Mouse (Mus musculus): ENCODE results near the gene Trpv2. TPM values are rescaled to one million over a fixed set of nuclear protein-coding genes. Genes with fewer than 3 reads are reported as not detected.
A peak's percentile ranks its signal among the peaks of the same experiment; 100 is the strongest.

Gene Trpv2
- 6.6 and 7.2 TPM in 2 replicates for polyA plus RNA-seq (2015; fragmentation: Nextera tagmentation; extraction: Ambion mirVana)

GRCm38 (mm10) chr11:62573959-62574702, at the start of gene Trpv2:
Trpv2 (plus strand) TSS chr11:62574486.
- DNase-seq = no peak
- Histone ChIP-seq H3K27ac (peak within 1 kb of the TSS; percentile 24), H3K9me3 (replicated peaks) (no peaks in the 10 kb centered on the region), H3K4me2 (peak within 1 kb of the TSS; percentile 99), H3K27me3 (no peaks in the 10 kb centered on the region), H3K36me3 (no peaks in the 10 kb centered on the region), H3K4me1 (replicated peaks) (peaks cover 46% of the 10 kb centered on the region), H3K9ac (peak within 1 kb of the TSS; percentile 75; the same call in 1 of the 2 replicates), H3K4me3 (replicated peaks) (peak within 1 kb of the TSS; percentile 69)
- 56% methylated on average over 6 of the region's 6 CpGs for WGBS (ENCODE audit: insufficient replicate concordance)
- ATAC-seq (ENCODE audit: low read depth) = no peak

DNA sequence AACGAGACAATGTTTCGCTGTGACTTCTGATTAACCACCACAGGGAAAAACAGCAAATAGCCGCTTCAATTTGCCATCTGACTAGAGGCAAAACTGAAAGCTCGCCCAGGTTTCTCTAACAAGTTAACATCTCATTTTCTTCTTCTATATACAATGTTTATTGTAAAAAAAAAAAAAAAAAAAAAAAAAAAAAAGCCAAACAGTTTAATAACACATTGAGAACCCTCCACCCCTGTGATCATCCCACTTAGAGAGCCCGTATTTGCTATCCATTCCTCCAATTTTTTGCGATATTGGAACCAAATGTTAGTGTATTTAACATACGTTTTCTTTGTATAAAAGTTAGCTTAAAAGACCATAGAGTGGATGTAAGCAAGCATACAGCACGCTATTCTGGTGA, 37.2 kb upstream of the Trpv2 start:
- H3K9me3 ChIP-seq (replicated peaks) = no peaks in the 10 kb centered on the region
- peaks cover 23% of the 10 kb centered on the region for H3K4me1 ChIP-seq (replicated peaks)
- 85% methylated on average over 8 of the region's 8 CpGs for WGBS (ENCODE audit: insufficient replicate concordance)
- no peak overlapping the region for H3K9ac ChIP-seq
- H3K4me2 ChIP-seq = peak overlapping the region; percentile 95
- DNase-seq (no peak), ATAC-seq (ENCODE audit: low read depth) (no peak)
- peaks cover 11% of the 10 kb centered on the region for H3K36me3 ChIP-seq
- peak overlapping the region; percentile 84 for H3K4me3 ChIP-seq (replicated peaks)
- H3K27me3 ChIP-seq = peaks cover 22% of the 10 kb centered on the region
- no peak overlapping the region for H3K27ac ChIP-seq

DNA sequence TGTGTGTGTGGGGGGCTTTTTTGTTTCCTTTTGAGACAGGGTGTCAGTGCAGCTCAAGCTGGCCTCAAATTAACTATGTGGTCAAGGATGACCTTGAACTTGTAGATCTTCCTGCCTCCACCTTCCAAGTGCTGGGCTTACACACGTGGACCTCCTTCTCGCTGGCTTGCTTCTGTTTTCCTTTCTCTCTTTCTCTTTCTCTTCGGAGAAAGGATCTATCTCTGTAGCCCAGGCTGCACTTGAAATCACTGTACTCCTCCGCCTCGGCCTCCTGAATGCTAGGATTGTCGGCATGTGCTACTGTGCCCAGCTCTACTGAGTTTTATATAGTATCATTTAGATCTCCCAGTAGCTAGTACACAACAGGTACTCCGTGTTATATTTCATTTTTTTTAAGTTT, 36.7 kb upstream of the Trpv2 start:
- peaks cover 23% of the 10 kb centered on the region for H3K4me1 ChIP-seq (replicated peaks)
- H3K27me3 ChIP-seq = peaks cover 22% of the 10 kb centered on the region
- no peak for DNase-seq
- 21% methylated on average over 7 of the region's 7 CpGs for WGBS (ENCODE audit: insufficient replicate concordance)
- no peak for ATAC-seq (ENCODE audit: low read depth)
- peak overlapping the region; percentile 54; the same call in 1 of the 2 replicates for H3K9ac ChIP-seq
- H3K27ac ChIP-seq = no peak overlapping the region
- peaks cover 8% of the 10 kb centered on the region; the same call in 1 of the 2 replicates for H3K36me3 ChIP-seq
- H3K4me3 ChIP-seq (replicated peaks) = peak overlapping the region; percentile 84
- peak overlapping the region; percentile 95 for H3K4me2 ChIP-seq
- H3K9me3 ChIP-seq (replicated peaks) = no peaks in the 10 kb centered on the region

DNA sequence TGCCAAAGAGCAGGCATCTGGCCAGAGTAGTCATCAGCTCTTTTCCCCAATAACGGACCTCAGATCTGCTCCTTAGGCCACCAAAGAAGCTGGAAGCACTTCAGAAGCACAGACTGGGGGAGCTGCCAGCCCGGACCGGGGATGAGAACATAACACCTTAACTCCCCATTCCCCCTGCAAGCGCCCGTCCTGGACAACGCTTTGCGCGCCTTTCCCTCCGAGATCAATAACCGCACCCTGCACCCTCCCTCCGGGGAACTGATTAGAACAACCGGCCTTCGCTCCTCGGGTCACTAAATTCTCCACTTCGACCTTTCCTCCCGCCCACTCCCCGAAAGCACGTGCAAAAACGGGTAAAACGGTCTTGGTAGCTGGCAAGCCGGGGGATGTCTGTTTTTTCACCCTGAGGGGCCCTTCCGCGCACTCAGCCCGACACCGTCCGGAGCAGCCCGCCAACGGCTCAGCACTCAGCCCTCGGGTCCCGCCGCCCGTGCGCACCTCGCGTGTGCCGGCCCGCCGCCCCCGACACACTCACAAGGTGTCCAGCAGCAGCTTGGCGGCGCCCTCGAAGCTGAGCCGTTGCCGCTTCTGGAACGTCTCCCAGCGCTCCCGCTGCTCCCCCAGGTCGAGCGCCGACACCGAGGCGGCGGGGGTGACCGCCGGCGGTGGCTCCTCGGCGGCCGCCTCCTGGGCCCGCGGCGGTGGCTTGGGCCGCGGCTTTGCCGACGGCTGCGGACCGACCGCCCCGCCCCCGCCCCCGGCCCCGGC, 35.8 kb upstream of the Trpv2 start:
- Histone ChIP-seq H3K9ac (peak overlapping the region; percentile 91), H3K4me2 (peak overlapping the region; percentile 95), H3K27ac (peak overlapping the region; percentile 79), H3K9me3 (replicated peaks) (no peaks in the 10 kb centered on the region), H3K27me3 (peaks cover 22% of the 10 kb centered on the region), H3K4me1 (replicated peaks) (peaks cover 23% of the 10 kb centered on the region), H3K4me3 (replicated peaks) (peak overlapping the region; percentile 84), H3K36me3 (peaks cover 5% of the 10 kb centered on the region; the same call in 1 of the 2 replicates)
- peak; percentile 83 for ATAC-seq (ENCODE audit: low read depth)
- DNase-seq = peak; percentile 50
- whole genome bisulfite sequencing (ENCODE audit: insufficient replicate concordance) = under 1% methylated on average over 60 of the region's 73 CpGs

DNA sequence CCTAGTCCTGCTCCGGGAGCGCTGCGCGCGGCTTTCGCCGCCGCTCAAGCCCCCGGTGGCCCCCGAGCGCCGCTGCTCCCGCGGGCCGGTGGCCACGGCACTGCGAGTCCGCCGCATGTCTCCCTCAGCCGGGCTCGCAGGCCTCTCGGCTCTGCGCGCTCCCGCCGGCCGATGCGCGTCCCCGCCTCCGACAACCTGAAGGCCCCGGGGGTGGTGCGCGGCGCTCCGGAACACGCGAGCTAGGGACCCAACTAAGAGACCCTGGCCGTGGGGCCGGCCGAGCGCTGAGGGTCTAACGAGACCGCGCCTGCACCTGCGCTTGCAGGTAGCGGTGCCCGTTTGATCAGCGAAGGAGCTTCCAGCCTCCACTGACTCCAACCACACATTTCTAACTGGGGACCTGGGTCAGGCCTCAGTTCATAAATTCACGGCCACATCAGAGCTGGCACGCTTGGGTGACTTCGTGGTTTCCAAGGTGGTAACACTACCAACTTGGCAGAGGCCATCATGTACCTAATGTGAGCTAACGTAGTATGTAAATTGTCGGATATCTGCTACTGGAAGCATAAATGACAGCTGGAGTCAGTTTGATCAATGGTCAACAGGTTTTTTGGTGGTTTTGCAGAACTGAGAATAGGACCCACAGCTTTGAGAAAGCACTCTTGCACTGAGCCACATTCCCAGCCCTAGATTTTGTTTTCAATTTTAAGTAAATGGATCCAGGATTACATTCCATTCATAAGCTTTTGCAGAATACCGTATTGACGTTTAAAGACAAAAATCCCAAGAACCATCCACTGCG, 35.0 kb upstream of the Trpv2 start, which contains the start of gene Cenpv:
TSS of gene Cenpv (minus strand) at position 173 of the 802 bp plus-strand sequence.
- DNase-seq (peak; percentile 64), ATAC-seq (ENCODE audit: low read depth) (peak; percentile 78)
- Histone ChIP-seq H3K4me1 (replicated peaks) (peaks cover 26% of the 10 kb centered on the region), H3K27ac (peak within 1 kb of the TSS; percentile 79), H3K27me3 (peaks cover 22% of the 10 kb centered on the region), H3K9ac (peak within 1 kb of the TSS; percentile 91), H3K4me2 (peak within 1 kb of the TSS; percentile 95), H3K4me3 (replicated peaks) (peak within 1 kb of the TSS; percentile 84), H3K9me3 (replicated peaks) (no peaks in the 10 kb centered on the region), H3K36me3 (no peaks in the 10 kb centered on the region; the same call in 1 of the 2 replicates)
- 8% methylated on average over 46 of the region's 57 CpGs for WGBS (ENCODE audit: insufficient replicate concordance)

GRCm38 (mm10) chr11:62540167-62540566, 34.1 kb upstream of the Trpv2 start:
- H3K4me2 ChIP-seq = no peak overlapping the region
- peaks cover 22% of the 10 kb centered on the region for H3K27me3 ChIP-seq
- H3K36me3 ChIP-seq = no peaks in the 10 kb centered on the region; the same call in 1 of the 2 replicates
- H3K4me1 ChIP-seq (replicated peaks) = peaks cover 26% of the 10 kb centered on the region
- ATAC-seq (ENCODE audit: low read depth) = no peak
- H3K9ac ChIP-seq = no peak overlapping the region
- H3K9me3 ChIP-seq (replicated peaks) = no peaks in the 10 kb centered on the region
- no peak overlapping the region for H3K4me3 ChIP-seq (replicated peaks)
- H3K27ac ChIP-seq = no peak overlapping the region
- 71% methylated on average over 7 of the region's 7 CpGs for WGBS (ENCODE audit: insufficient replicate concordance)
- no peak for DNase-seq

- Histone ChIP-seq H3K4me1 (replicated peaks) (peaks cover 26% of the 10 kb centered on the region), H3K36me3 (no peaks in the 10 kb centered on the region)
- 67% methylated on average over 2 of the region's 2 CpGs for WGBS (ENCODE audit: insufficient replicate concordance)
Measured at GRCm38 (mm10) chr11:62540969-62541368, 33.3 kb upstream of the Trpv2 start.

DNA sequence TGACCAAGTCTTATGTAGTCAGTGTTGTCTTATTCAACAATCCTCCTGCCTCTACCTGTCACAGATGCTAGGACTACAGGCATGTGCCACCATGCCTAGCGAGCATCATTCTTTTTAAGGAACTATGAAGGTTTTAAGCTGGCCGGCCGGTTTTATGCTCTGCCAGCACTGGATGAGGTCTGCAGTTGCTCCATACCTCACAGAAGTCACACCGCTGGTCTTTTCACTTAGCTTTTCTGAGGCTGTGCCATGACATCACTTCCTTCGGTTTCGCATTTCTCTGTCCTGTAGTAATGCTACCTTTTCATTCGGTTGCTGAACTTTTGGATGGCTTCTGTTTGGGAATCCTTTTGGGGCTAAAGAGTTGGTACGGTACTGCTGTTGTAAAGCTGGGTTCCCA, 32.7 kb upstream of the Trpv2 start:
- ATAC-seq (ENCODE audit: low read depth) = no peak
- H3K4me2 ChIP-seq = no peak overlapping the region
- H3K4me1 ChIP-seq (replicated peaks) = peaks cover 26% of the 10 kb centered on the region
- no peak overlapping the region for H3K4me3 ChIP-seq (replicated peaks)
- 62% methylated on average over 8 of the region's 8 CpGs for WGBS (ENCODE audit: insufficient replicate concordance)
- no peak overlapping the region for H3K9ac ChIP-seq
- H3K9me3 ChIP-seq (replicated peaks) = no peaks in the 10 kb centered on the region
- H3K27ac ChIP-seq = no peak overlapping the region
- H3K27me3 ChIP-seq = peaks cover 22% of the 10 kb centered on the region
- no peaks in the 10 kb centered on the region for H3K36me3 ChIP-seq
- no peak for DNase-seq

More at GRCm38 (mm10) chr11:62540969-62541368, 33.3 kb upstream of the Trpv2 start:
- no peak for DNase-seq
- ATAC-seq (ENCODE audit: low read depth) = no peak
- no peak overlapping the region for H3K27ac ChIP-seq
- H3K27me3 ChIP-seq = peaks cover 22% of the 10 kb centered on the region
- H3K9ac ChIP-seq = no peak overlapping the region
- H3K4me3 ChIP-seq (replicated peaks) = no peak overlapping the region
- H3K9me3 ChIP-seq (replicated peaks) = no peaks in the 10 kb centered on the region
- H3K4me2 ChIP-seq = no peak overlapping the region

- ATAC-seq (ENCODE audit: low read depth) = no peak
- Histone ChIP-seq H3K27me3 (peaks cover 22% of the 10 kb centered on the region), H3K4me2 (no peak overlapping the region), H3K27ac (no peak overlapping the region), H3K36me3 (no peaks in the 10 kb centered on the region), H3K9me3 (replicated peaks) (no peaks in the 10 kb centered on the region), H3K9ac (no peak overlapping the region), H3K4me1 (replicated peaks) (peaks cover 11% of the 10 kb centered on the region), H3K4me3 (replicated peaks) (no peak overlapping the region)
- WGBS (ENCODE audit: insufficient replicate concordance) = 71% methylated on average over 3 of the region's 3 CpGs
- no peak for DNase-seq
Measured at GRCm38 (mm10) chr11:62543991-62544390, 30.3 kb upstream of the Trpv2 start.

DNA sequence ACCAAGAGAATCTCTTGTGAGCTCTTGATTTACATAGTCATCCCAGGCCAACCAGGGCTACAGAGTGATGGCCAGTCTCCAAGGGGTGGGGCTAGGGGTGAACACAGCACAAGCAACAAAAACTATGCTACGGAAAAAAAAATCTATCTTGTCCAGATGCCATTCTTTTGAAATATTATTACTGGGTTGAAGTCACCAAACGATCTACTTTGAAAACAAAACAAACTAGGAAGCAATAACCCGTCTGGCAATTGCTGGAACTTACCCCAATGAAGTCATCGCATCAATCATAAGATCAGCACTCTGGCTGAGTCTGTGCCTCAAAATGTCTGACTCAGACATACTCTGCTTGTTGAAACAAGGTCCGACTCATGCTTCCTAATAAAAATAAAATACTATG, 24.5 kb upstream of the Trpv2 start:
- Histone ChIP-seq H3K4me3 (replicated peaks) (peak overlapping the region; percentile 78), H3K4me1 (replicated peaks) (peaks cover 35% of the 10 kb centered on the region), H3K9ac (peak overlapping the region; percentile 90), H3K27me3 (no peaks in the 10 kb centered on the region), H3K27ac (peak overlapping the region; percentile 98), H3K4me2 (peak overlapping the region; percentile 99), H3K9me3 (replicated peaks) (no peaks in the 10 kb centered on the region), H3K36me3 (peaks cover 22% of the 10 kb centered on the region)
- DNase-seq (peak; percentile 40), ATAC-seq (ENCODE audit: low read depth) (peak; percentile 41)
- 19% methylated on average over 5 of the region's 5 CpGs for WGBS (ENCODE audit: insufficient replicate concordance)
